Mouse (Mus musculus) left cerebral cortex, postnatal 25 days (tissue): ENCODE measurements at regions not wholly inside any gene's neighbourhood (a gene's known extent, or its start where the extent isn't known, plus 50 kb on each side); places are given as distances from the start of the nearest gene placed in this dataset.

Experiments
- DNase-seq, 2 experiments: peaks; one replicate each; pipeline ENCODE4 v3.0.0; 2022; ENCODE audit warnings: low spot score in 2 of 2, mixed read lengths in 1 of 2
- intact Hi-C: fragments of 180-260 bp; cut with DNase I; formaldehyde crosslinking; loops from one replicate; pipeline ENCODE4 v1.15.1; 2025

- DNase-seq, result no peak
- intact Hi-C loops, result no loop called here
Measured at GRCm38 (mm10) chr3:45523281-45523680, 145.1 kb downstream of the Pcdh10 start.

DNA sequence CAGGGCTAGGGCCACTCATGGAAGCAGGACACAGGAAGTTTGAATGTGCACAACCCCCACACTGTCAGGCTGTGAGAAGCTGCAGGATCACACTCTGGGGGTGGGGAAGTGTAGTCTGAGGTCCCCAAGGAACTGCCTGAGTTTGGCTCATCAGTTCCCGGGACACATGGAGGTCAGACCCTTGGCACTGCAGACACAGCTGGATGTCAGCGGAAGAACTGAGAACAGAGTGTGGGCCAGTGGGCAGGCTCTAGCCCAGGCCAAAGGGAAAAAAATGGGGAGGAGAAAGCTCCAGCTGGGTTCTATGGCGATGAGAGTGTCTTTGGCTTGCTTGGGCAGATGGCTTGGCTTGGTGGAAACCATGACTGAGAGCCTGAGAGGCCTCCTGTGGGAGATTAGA lies 168.9 kb downstream of the Pcdh10 start:
- no peak for DNase-seq
- intact Hi-C loops, result no loop called here

DNA sequence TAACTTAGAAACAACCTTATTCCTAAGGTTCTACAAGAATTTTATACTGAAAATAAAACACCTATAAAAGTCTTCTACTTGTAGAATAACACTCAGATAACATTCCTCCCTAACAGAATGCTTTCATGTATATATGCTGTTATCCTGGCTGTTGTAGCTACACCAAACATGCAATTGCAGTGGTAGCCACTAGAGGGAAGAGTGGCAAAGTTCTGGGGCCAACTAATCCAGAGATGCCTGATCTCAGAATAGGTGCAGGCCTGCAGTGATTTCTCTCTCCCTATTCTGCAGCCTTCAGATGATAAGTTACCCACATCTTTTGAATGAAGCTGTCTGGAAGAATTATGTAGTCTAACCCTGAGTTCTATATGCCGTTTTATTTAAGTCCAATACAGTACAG lies 177.5 kb downstream of the Pcdh10 start:
- DNase-seq, result peak; percentile 57 to 87
- intact Hi-C loops, result no loop called here

GRCm38 (mm10) chr3:45572995-45573394 lies 194.8 kb downstream of the Pcdh10 start:
- DNase-seq, result no peak
- intact Hi-C loops, result no loop called here

DNA sequence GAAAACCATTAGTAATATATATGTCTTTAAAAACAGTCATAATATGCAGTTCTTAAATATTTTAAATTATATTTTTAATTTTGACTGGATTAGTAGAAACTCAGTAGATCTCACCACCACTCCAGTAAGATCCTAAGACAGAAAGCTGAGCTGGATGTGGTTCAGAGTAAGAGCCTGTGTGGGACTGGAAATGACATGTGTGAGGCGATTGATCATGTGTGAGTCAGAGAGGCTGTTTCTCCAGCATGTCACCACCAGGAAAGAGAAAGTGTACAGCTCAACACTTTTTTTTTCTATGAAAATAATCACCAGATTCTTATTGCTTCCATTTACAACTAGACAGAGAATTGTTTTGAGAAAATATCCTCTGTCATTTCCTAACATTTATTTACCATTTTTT lies 198.8 kb downstream of the Pcdh10 start:
- intact Hi-C loops, result no loop called here
- DNase-seq, result no peak

DNA sequence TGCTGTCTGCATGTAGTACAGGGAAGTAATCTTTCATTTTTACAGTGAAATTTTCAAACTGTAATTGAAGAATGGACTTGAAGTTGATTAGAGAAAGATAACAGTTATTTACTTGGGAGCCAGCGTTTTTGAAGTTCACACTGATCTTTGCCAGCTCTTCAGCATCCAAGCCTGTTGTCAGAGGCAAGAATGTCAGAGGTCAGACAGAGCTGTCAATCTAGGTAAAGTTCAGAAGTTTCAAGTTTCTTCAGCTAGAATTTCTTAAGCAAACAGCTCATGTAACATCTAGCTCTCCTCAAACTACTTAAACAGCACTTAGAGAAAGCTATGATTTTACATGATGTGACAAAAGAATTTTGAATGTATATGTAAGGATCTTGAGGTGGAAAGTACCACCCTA lies 215.4 kb downstream of the Pcdh10 start:
- intact Hi-C loops, result no loop called here
- DNase-seq, result no peak

- intact Hi-C loops, result no loop called here
- DNase-seq, result no peak
Measured at GRCm38 (mm10) chr3:45602278-45602677, 224.1 kb downstream of the Pcdh10 start.

- intact Hi-C loops, result no loop called here
- DNase-seq, result no peak
Measured at GRCm38 (mm10) chr3:45603151-45603550, 225.0 kb downstream of the Pcdh10 start.

- intact Hi-C loops, result loop anchor here (2.0 kb wide), 1 partner anchor 38 kb away; no protein-coding TSS in a partner anchor
- peak in 1 of 2 experiments; percentile 28 for DNase-seq
Measured at GRCm38 (mm10) chr3:45620729-45621128, 242.5 kb downstream of the Pcdh10 start.

DNA sequence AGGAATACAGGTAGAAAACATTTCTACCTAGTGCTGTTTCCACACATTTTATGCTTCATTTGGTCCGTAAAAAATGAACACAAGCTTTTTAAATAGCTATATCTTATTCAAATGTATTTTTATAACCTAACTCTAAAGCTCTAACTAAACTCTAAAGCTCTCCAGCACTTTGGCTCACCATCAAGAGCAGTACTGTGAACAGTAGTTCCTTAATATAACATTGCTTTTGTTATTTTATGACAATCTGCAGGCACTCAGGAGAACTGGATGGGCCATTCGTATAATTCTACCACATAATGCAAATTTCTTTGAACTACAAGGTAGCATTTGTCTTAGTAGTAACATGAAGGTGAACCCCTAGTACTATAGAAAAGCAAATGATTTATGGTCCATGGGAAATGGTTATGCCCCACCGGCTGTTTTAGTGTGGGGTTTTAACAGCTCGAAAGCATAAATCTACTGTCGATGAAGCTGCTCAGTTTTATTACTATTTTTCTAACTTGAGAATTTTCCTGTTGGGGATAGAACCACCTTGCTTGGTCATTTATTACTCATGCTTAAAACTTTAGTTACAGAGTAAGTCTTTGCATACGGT lies 267.8 kb downstream of the Pcdh10 start:
- intact Hi-C loops, result no loop called here
- DNase-seq, result peak in 1 of 2 experiments; percentile 60

GRCm38 (mm10) chr3:45649361-45649760 lies 271.2 kb downstream of the Pcdh10 start:
- DNase-seq, result no peak

GRCm38 (mm10) chr3:45657023-45657422 lies 278.8 kb downstream of the Pcdh10 start:
- DNase-seq, result no peak
- intact Hi-C loops, result no loop called here

More at GRCm38 (mm10) chr3:45649361-45649760, 271.2 kb downstream of the Pcdh10 start:
- intact Hi-C loops, result no loop called here

DNA sequence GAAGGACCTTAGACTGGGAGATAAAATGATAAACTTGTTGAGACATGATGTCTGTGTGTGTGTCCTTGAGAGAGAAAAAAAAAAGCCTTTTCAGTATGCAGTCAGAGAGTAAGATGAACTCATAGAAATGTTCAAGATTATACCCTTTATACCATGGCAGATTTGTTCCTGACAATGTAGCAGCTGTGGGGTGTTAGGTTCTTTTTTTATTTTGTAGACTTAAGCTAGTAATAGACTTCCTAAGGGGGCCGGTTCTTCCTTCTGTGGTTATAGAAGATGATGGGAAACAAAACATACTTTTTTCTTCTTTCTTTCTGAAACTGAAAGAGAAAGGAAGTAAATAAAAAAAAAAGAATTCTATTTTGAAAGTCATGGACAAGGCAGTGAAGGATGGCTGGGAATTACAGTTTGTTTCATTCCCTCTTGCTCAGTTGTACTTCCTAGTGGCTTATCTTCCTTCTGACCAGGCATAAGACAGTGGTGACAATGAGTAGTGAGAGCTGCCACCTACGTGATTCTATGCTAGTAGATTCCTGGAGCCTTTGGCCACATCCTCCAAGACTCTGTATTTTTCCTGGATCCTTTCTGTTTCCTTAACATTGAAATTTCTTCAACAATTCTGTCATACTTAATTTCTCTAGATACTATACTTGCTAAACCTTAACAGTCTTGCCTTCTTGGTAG lies 280.0 kb downstream of the Pcdh10 start:
- peak in 1 of 2 experiments; percentile 73 for DNase-seq
- intact Hi-C loops, result loop anchor here (2.0 kb wide), 1 partner anchor 37 kb away; no protein-coding TSS in a partner anchor

GRCm38 (mm10) chr3:45659052-45659451 lies 280.9 kb downstream of the Pcdh10 start:
- DNase-seq, result peak; percentile 15 to 70
- intact Hi-C loops, result loop anchor here (2.0 kb wide), 1 partner anchor 38 kb away; no protein-coding TSS in a partner anchor

DNA sequence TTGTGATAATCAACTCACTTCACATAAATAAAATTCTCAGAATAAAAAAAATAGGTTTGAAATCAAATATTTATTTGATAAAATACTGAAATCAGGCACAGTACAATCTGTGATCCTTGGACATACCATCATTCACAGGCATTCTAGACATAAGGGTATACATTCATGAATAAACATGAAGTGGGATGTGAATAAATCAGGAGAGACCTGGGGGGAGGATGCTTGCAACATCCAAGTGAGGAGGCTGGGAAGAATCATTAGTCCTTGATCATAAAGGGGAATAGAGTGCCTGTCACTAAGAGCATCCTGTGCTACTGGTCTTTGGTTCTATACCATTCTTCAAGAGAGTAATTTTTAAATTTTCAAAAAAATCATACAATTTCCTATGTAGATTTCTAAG lies 292.2 kb downstream of the Pcdh10 start:
- intact Hi-C loops, result no loop called here
- no peak for DNase-seq

DNA sequence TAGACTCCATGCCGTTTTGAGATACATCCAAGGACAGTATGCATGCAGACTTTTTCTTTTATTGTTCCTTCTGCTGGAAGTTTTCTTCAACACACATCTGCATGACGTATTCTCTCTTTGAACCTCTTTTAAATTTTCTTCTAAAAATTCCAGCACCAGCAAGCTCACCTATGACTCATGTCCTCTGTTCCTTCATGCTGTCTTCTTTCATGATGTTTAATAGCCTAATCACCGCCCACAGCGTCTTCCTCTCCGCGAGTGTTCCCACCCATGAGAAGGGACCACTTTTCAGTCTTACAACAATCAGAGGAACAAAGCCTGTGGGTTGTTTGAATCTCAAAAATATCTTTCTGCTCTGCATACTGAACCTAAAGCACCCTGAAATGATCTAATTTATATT lies 299.5 kb downstream of the Pcdh10 start:
- DNase-seq, result no peak
- intact Hi-C loops, result no loop called here

GRCm38 (mm10) chr3:45681410-45681809 lies 303.2 kb downstream of the Pcdh10 start:
- intact Hi-C loops, result no loop called here
- no peak for DNase-seq

DNA sequence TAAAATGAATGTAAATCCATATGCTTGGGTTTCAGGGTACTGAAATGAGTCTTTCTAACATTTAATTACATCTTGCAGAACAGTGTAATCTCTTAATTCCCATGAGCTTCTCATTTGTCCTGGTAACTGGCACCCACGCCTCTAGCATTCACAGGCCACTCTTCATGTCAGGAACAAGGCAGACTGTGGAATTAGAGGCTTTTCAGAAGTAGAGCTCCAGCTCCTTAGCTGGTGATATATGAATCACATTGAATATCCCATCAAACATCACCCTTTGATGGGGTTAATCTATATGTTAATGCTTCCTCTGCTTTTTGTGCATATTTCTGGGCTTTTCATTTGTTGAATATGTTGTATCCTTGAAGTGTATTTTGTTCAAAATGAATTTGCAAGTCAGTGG lies 329.7 kb downstream of the Pcdh10 start:
- intact Hi-C loops, result no loop called here
- no peak for DNase-seq
